Mouse (Mus musculus) MEL (cell line): ENCODE data around the gene Nacad.

ENCODE experiments used
- CHD1 ChIP-seq: IDR thresholded peaks from 2 replicates; pipeline ENCODE4 v1.6.1; 2012; ENCODE audit warnings: low read depth, mild to moderate bottlenecking, inconsistent platforms, low read length, improper control_type of control experiment
- CTCF ChIP-seq, 3 experiments: IDR thresholded peaks in 2 of 3; conservative IDR thresholded peaks in 1 of 3; 2 replicates each; pipeline ENCODE4 v1.5.1; 2011 to 2012; ENCODE audit warnings: low read length in 3 of 3, low read depth in 2 of 3, mild to moderate bottlenecking in 2 of 3, improper control_type of control experiment in 1 of 3, inconsistent platforms in 1 of 3, mixed read lengths in 1 of 3, moderate library complexity in 1 of 3; ENCODE audit not compliant: control insufficient read depth in 1 of 3, insufficient read depth in 1 of 3, poor library complexity in 1 of 3, severe bottlenecking in 1 of 3
- E2F4 ChIP-seq: IDR thresholded peaks from 2 replicates; pipeline ENCODE4 v1.6.1; 2011; ENCODE audit warnings: low read depth, low read length, improper control_type of control experiment, borderline replicate concordance
- EP300 ChIP-seq, 2 experiments: IDR thresholded peaks; 2 replicates each; pipeline ENCODE4 v1.6.1; 2011; ENCODE audit warnings: improper control_type of control experiment in 2 of 2, low read length in 2 of 2, low read depth in 1 of 2, mild to moderate bottlenecking in 1 of 2
- HCFC1 ChIP-seq: IDR thresholded peaks from 2 replicates; pipeline ENCODE4 v1.6.1; 2012; ENCODE audit warnings: low read depth, mild to moderate bottlenecking, inconsistent platforms, low read length, improper control_type of control experiment, moderate library complexity
- MAX ChIP-seq: IDR thresholded peaks from 2 replicates; pipeline ENCODE4 v1.6.1; 2011; ENCODE audit warnings: low read length, improper control_type of control experiment
- MAZ ChIP-seq: IDR thresholded peaks from 2 replicates; pipeline ENCODE4 v1.6.1; 2012; ENCODE audit warnings: low read depth, mild to moderate bottlenecking, inconsistent platforms, low read length, improper control_type of control experiment
- MYC ChIP-seq: IDR thresholded peaks from 2 replicates; pipeline ENCODE4 v1.6.1; 2011; ENCODE audit warnings: low read depth, mild to moderate bottlenecking, low read length, improper control_type of control experiment, moderate library complexity
- POLR2A ChIP-seq, 2 experiments: IDR thresholded peaks; 2 replicates each; pipeline ENCODE4 v1.6.1; 2011 to 2012; ENCODE audit warnings: low read length in 2 of 2, mild to moderate bottlenecking in 2 of 2, control low read depth in 1 of 2, improper control_type of control experiment in 1 of 2, low read depth in 1 of 2, moderate library complexity in 1 of 2; ENCODE audit not compliant: control insufficient read depth in 1 of 2, insufficient read depth in 1 of 2, poor library complexity in 1 of 2
- TAL1 ChIP-seq: IDR thresholded peaks from 2 replicates; pipeline ENCODE4 v1.6.1; 2012; ENCODE audit warnings: mild to moderate bottlenecking, inconsistent platforms, low read length, moderate library complexity, mixed read lengths
- ZC3H11A ChIP-seq: IDR thresholded peaks from 2 replicates; pipeline ENCODE4 v1.6.1; 2012; ENCODE audit warnings: low read depth, mild to moderate bottlenecking, inconsistent platforms, low read length, improper control_type of control experiment
- ZNF384 ChIP-seq: IDR thresholded peaks from 2 replicates; pipeline ENCODE4 v1.6.1; 2012; ENCODE audit warnings: low read depth, mild to moderate bottlenecking, inconsistent platforms, low read length, improper control_type of control experiment

DNA sequence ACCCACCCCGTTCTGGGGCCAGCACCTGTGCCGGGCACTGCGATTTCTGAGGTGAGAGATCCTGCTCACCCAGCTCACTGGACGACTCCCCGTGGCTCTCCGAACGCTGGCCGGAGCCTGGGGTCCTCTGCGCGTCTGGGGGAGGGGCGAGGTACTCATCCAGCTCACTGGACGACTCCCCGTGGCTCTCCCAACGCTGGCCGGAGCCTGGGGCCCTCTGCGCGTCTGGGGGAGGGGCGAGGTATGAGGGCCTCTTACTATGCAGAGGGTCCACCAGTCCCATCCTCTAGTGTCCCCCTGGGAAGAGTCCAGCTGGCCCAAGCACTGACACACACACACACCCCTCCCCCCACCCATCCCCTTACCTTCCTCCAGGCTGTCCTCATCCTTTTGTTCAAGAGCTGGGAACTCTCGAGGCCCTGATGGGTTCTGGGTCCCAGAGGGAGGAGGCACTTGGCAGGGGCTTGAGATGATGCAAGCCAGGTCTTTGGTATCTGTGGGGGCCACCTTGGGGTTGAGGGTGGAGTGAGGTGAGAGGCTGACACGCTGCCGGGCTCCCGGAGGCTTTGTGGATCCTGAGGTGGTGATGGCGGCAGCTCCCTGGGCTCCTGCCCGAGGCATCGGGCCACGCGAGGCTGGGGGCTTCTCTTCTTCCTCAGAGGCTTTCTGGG lies 6.7 kb downstream of the Nacad start:
- no peak for TF ChIP-seq EP300 (IDR thresholded peaks at IDR 0.05; ENCODE audit: low read depth in 1 of 2, low read length in 2 of 2)
- no peak for TF ChIP-seq HCFC1
- no peak for TF ChIP-seq MYC
- no peak for TF ChIP-seq CTCF (IDR thresholded peaks at IDR 0.05 in 2 of 3, conservative IDR thresholded peaks at IDR 0.05 in 1 of 3; ENCODE audit: control insufficient read depth in 1 of 3, insufficient read depth in 1 of 3, low read depth in 2 of 3, low read length in 3 of 3, poor library complexity in 1 of 3, severe bottlenecking in 1 of 3)
- TF ChIP-seq TAL1, result no peak
- TF ChIP-seq E2F4, result no peak
- no peak for TF ChIP-seq MAX
- TF ChIP-seq POLR2A (IDR thresholded peaks at IDR 0.05; ENCODE audit: control insufficient read depth in 1 of 2, insufficient read depth in 1 of 2, low read depth in 1 of 2, low read length in 2 of 2, poor library complexity in 1 of 2), result no peak
- no peak for TF ChIP-seq MAZ
- TF ChIP-seq ZC3H11A, result no peak
- no peak for TF ChIP-seq CHD1
- no peak for TF ChIP-seq ZNF384
